Mouse (Mus musculus) spleen, embryonic (tissue): ENCODE measurements at regions not wholly inside any gene's neighbourhood (a gene's known extent, or its start where the extent isn't known, plus 50 kb on each side); places are given as distances from the start of the nearest gene placed in this dataset.

ENCODE experiments used
- CTCF ChIA-PET: fragments of 350-600 bp; sonication (Branson Sonifier 250); formaldehyde crosslinking; loops from one replicate; lab custom pipeline; 2022; lab: Charles Lee

GRCm38 (mm10) chr11:7944956-7945515 lies 719.3 kb downstream of the Tns3 start:
- CTCF ChIA-PET: no interaction called here

- CTCF ChIA-PET: no interaction called here
Observed at GRCm38 (mm10) chr11:7944373-7944772, 720.0 kb downstream of the Tns3 start.

GRCm38 (mm10) chr11:7933611-7934010 lies 719.9 kb upstream of the Igfbp3 start:
- CTCF ChIA-PET: no interaction called here

- CTCF ChIA-PET: no interaction called here
Observed at GRCm38 (mm10) chr11:7932638-7933037, 718.9 kb upstream of the Igfbp3 start.

GRCm38 (mm10) chr11:7931064-7931797 lies 717.5 kb upstream of the Igfbp3 start:
- CTCF ChIA-PET: no interaction called here

GRCm38 (mm10) chr11:7927676-7928075 lies 714.0 kb upstream of the Igfbp3 start:
- CTCF ChIA-PET: interaction anchor here (0.6 kb wide), 1 partner anchor 86 kb away, joined by 3 read pairs; no protein-coding TSS in a partner anchor

- CTCF ChIA-PET: no interaction called here
Observed at GRCm38 (mm10) chr11:7912036-7912435, 698.3 kb upstream of the Igfbp3 start.

- CTCF ChIA-PET: no interaction called here
Observed at GRCm38 (mm10) chr11:7900266-7900665, 686.5 kb upstream of the Igfbp3 start.

GRCm38 (mm10) chr11:7898204-7898603 lies 684.5 kb upstream of the Igfbp3 start:
- CTCF ChIA-PET: no interaction called here

- CTCF ChIA-PET: no interaction called here
Observed at GRCm38 (mm10) chr11:7880506-7880905, 666.8 kb upstream of the Igfbp3 start.

GRCm38 (mm10) chr11:7864116-7864515 lies 650.4 kb upstream of the Igfbp3 start:
- CTCF ChIA-PET: no interaction called here

- CTCF ChIA-PET: no interaction called here
Observed at GRCm38 (mm10) chr11:7863711-7864110, 650.0 kb upstream of the Igfbp3 start.

- CTCF ChIA-PET: no interaction called here
Observed at GRCm38 (mm10) chr11:7862547-7862946, 648.8 kb upstream of the Igfbp3 start.

- CTCF ChIA-PET: no interaction called here
Observed at GRCm38 (mm10) chr11:7852612-7853011, 638.9 kb upstream of the Igfbp3 start.

GRCm38 (mm10) chr11:7838311-7839237 lies 624.9 kb upstream of the Igfbp3 start:
- CTCF ChIA-PET: no interaction called here

- CTCF ChIA-PET: no interaction called here
Observed at GRCm38 (mm10) chr11:7837486-7837885, 623.8 kb upstream of the Igfbp3 start.

- CTCF ChIA-PET: no interaction called here
Observed at GRCm38 (mm10) chr11:7834151-7834550, 620.4 kb upstream of the Igfbp3 start.

- CTCF ChIA-PET: no interaction called here
Observed at GRCm38 (mm10) chr11:7832376-7832775, 618.7 kb upstream of the Igfbp3 start.

GRCm38 (mm10) chr11:7829770-7830169 lies 616.0 kb upstream of the Igfbp3 start:
- CTCF ChIA-PET: no interaction called here

GRCm38 (mm10) chr11:7828001-7828400 lies 614.3 kb upstream of the Igfbp3 start:
- CTCF ChIA-PET: no interaction called here

GRCm38 (mm10) chr11:7827402-7827801 lies 613.7 kb upstream of the Igfbp3 start:
- CTCF ChIA-PET: no interaction called here

- CTCF ChIA-PET: no interaction called here
Observed at GRCm38 (mm10) chr11:7815750-7816149, 602.0 kb upstream of the Igfbp3 start.
